Mouse (Mus musculus) naive thymus-derived CD4-positive, alpha-beta T cell, adult 2 months (primary cell): Measurements from ENCODE around the gene Eno1.

ENCODE experiments used
- DNase-seq: peaks from one replicate; pipeline ENCODE4 v3.0.0-alpha.2; 2011; ENCODE audit warnings: low read depth

Gene Eno1

DNA sequence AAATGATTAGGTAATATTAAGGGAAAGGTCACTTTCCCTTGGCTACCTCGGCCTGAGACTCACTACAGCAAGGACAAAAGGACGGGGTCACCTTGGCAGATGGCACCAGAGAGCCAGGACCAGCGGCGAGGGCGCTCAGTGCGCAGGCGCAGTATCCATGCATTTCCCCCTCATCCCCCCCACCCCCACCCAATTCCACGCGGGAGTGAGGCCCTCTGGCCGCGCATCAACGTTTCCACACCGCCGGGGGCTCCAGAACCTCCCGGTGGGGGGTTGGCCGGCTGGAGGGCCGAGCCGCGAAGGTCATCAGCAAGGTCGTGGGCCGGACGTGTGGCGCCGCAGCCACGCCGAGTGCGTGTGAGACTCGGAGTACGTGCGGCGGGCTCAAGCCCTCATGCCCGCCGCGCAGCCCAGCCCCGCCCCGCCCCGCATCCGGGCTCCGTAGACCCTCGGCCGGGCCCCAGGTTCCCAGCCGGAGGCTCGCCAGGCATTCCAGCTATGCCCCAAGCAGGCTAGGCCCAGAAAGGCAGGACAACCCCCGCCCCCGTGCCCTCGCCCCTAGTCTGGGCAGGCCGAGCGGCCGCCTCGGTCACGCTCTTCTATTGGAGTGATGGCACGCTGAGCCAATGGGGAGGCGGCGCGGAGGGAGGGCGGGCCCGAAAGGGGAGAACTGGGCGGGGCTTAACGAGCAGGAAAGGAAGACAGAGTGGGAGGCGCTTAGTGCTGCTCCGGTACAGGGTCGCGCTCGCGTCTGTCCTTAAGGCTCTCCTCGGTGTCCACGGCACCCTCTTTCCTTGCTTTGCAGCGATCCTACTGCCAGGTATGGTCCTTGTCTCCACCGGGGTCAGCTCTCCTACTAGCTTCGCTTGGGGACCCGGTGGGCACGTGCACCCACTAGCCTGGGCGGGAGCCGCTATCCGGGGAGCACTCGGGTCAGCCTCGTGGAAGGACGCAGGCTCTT lies at the start of gene Eno1:
Gene Eno1 (plus strand): TSS at position 201 of the 961 bp plus-strand sequence.
- DNase-seq: peak; percentile 98

DNA sequence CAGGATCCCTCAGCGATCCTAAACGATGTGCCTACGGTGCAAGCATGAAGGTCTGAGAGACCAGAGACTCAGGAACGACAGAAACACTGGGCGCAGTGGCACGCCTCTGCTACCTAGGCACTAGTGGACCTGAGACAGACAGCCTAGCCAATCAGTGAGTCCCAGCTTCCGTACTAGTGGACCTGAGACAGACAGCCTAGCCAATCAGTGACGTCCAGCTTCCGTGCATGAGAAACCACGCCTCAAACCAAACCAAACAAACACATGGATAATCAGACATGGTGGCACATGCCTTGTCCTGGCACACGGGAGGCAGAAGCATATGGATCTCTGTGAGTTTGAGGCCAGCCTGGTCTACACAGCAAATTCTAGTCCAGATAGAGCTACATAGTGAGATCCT lies 48.3 kb upstream of the Eno1 start:
- no peak for DNase-seq

DNA sequence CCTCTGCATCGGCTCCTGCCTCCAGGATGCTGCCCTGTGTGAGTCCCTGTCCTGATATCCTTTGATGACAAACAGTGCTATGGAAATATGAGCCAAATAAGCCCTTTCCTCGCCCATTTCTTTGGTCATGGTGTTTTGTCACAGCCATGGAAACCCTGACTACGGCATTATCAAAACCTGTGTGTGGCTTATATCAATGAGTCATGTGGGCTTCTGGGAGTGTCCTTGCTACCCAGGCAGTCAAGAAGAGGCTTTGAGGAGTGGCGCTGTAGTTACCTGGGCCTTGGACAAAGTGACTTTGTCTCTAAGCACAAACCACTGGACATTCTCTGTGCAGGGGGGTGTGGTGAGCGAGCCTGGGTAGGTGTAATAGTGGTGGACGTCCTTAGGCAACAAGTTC lies 44.3 kb upstream of the Eno1 start:
- no peak for DNase-seq

DNA sequence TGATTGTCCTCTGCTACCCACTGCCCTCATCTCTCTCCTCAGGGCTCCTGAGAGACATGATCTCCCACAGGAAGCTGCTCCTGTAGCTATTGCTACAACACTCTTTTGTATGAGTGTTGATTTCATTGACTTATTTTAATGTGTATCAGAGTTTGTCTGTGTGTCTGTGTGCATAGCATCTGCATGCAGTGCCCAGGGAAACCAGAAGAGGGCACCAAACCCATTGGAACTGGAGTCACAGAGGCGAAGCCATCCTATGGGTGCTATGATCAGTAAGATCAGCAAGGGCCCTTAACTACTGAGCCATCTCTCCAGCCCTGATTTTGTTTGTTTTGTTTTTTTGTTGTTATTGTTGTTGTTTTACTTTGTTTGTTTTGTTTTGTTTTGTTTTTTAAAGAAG lies 42.6 kb upstream of the Eno1 start:
- DNase-seq: peak; percentile 71

DNA sequence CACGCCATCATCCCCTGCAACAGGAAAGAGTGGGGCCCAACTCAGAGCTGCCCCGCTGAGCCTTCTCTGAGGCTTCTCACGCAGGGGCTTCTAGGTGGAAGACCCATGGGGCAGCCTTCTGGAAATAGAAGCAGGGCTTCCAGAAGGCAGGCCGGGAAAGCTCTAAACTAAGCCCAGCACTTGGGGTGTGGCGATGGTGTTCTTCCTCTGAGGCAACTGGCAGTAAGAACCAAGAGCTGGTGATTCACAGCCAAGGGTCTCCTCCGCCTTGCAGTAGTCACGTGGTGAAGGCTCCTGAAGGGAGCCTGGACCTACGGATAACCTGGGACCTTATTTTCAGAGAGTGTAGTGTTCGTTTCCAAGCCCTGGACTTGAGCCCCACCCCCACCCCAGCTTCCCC lies 38.3 kb upstream of the Eno1 start:
- DNase-seq: no peak

DNA sequence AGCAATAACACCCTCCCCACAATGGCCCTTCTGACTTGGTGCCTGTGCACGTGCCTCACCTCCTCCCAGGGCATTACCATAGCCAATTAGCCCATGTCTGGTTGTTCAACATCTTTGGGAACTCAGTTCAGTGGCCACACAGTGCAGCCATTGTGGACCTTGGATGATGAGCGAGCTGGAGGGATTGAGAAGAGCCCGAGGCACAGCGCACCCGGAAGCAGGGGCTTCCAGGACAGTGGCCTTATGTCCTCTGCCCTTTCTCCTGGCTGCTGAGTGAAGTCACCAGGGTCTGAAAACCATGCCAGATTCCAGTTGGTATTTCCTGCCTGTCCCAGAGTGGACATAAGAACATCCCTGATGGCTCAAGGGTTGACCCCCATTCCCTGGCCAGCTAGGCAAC lies 35.3 kb upstream of the Eno1 start, which contains the start of gene Car6:
Gene Car6 (minus strand): TSS at position 101 of the 400 bp plus-strand sequence.
- DNase-seq: no peak

DNA sequence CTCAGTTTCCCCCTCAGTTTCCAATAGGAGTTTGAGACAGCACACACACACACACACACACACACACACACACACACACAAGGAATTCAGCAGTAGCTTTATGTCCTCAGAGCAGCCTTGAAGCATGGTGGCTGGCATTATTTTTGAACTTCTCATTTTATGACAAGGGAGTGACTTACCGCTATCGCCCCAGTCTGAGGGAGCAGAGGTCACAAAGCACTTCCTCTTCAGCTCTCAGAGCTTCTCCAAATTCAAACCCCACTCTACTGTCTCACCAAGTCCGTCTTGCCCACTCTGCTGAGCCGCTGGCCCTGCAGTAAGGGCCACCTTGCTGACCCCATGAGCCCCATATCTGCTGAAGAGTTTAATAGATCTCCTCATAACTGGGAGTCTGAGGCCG lies 33.8 kb upstream of the Eno1 start:
- DNase-seq: no peak

DNA sequence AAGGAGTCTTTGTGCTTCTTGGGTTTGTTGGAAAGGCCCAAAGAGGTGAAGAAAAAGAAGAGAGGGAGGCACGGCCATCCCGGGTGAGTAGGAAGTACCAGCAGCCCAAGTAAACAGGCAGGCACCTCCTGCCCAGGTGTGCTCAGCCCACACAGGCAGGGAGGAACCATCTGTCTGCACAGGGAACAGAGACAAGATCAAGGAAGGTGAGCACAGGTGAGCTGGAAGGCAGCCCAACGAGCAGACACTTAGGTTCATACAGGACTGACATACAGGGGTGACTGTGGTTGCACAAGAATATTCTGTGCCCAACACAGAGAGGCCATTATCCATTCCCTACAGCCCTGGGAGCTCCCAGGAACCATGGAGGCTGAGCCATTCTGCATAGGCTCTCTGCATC lies 31.6 kb upstream of the Eno1 start:
- no peak for DNase-seq

DNA sequence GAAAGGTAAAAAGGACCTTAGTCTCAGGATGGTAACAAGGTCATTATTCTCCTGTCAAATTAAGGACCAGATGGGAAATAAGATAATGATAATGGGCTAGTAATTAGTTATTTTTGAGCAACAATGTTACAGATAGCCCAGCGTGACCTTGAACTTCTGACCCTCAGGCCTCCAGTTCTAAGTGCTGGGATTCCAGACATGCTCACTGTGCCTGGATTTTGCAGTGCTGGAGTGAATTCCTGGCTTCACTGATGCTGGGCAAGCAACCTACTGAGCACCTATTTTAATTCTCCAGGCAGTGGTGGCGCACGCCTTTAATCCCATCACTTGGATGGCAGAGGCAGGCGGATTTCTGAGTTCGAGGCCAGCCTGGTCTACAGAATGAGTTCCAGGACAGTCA lies 26.8 kb upstream of the Eno1 start:
- no peak for DNase-seq

DNA sequence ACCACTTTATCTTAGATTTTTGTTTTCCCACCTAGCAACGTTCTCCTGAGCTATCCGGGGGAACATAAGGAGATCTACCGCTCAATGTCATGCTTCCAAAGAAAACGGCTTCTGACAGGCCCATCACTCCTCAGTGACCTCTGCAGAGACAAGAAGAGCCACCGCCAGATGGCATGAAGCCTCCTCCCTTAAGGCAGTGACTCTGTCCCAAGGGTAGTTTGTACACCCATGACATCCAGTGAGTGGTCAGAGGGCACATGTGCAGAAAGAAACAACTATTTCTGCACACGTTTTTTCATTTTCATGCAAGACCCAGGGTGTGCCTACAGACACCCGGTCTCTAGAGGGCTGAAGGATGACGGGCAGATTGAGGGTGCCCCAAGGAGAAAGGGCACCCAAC lies 26.2 kb upstream of the Eno1 start:
- no peak for DNase-seq

DNA sequence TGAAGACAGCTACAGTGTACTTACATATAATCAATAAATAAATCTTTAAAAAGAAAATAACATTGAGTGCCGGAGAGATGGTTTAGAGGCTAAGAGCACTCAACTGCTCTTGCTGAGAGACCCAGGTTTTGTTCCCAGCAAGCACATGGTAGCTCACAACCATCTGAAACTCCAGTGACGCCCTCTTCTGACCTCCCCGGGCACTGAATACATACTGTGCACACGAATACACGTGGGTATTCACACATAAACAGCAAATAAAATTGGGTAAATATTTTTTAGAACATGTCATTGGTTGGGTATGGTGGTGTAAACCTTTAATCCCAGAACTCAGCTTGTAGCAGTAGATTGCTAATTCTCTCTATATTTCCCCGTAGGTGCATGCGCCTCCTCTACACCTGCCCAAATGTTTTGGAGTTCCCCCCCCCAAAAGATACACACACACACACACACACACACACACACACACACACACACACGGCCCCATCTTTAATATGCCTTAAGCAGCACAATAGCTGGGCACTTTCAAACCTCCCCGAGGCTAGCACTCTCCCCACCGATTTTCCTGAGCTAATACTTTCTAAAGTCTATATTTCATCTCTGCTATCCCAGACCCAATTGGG lies 24.5 kb upstream of the Eno1 start:
- DNase-seq: no peak

DNA sequence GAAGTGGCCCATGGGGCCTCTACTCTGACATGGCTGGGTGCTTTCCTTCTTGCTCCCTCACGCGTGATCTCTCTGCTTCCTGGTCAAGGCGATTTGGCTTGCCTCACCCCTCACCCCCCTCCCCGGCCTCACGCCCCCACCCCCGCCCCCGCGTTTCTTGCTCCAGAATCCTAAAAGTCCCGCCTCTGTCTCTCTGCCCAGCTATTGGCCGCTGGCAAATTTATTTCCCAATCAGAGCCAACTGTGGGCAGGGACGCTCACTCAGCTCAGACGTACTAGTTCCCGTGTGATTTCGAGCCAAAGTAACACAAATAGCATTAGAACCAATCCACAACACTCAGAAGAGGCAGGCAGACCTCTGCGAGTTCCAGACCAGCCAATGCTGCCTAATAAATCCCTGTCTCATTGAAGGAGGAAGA lies 24.0 kb upstream of the Eno1 start:
- no peak for DNase-seq

DNA sequence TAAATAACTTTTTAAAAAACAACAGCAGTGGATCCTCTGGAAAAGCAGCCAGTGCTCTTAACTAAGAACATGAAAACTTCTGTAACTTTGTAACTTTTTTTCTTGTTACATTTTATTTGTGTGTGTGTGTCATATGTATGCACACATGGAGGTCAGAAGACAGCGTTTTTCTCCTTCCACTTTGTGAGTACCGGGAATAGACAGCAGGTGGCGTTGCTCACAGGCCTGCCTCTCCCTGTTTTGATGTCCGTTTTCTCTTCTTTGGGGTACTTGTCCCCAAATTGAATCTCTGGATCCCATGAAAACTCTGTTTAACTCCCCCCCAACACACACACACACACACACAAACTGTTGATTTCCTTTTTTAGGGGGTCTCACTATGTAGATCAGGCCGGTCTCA lies 22.6 kb upstream of the Eno1 start:
- DNase-seq: peak; percentile 51

DNA sequence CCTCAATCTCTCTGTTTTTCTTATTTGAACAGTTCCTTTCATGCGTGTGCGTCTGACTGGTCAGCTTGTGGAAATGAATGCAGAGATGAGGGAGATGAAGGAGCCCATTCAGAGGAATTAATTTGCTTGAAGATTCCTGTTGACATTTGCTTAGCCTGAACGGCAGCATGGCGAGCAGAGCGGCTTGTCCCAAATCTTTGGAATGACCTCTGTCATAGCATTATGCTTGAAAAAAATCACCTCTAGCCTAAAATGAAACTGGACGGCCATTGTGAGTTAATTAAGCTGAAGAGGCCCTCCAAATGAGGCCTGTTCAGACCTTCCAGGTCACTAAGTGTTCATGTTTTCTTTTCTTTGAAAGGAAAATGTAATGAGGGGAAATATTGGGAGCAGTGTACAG lies 20.1 kb upstream of the Eno1 start:
- DNase-seq: no peak

DNA sequence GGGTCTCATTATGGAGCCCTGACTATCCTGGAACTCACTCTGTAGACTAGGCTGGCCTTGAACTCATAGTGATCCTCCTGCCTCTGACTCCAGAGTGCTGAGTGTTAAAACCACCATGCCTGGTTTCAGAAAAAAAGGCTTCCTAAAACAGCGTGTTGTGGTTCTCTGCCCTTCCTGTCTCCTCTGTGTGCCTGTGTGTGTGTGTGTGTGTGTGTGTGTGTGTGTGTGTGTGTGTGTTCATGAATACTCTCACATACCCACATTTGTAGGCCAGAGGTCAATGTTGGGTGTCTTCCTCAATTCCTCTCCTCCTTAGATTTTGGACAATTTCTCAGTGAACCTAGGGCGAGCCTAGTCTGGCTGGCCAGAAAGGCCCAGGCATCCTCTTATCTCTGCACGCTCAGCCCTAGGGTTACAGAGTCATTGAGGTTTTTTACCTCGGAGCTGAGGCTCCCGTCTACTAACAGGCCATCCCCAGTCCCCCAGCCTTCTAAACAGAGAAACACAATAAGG lies 19.4 kb upstream of the Eno1 start:
- peak; percentile 53 for DNase-seq

DNA sequence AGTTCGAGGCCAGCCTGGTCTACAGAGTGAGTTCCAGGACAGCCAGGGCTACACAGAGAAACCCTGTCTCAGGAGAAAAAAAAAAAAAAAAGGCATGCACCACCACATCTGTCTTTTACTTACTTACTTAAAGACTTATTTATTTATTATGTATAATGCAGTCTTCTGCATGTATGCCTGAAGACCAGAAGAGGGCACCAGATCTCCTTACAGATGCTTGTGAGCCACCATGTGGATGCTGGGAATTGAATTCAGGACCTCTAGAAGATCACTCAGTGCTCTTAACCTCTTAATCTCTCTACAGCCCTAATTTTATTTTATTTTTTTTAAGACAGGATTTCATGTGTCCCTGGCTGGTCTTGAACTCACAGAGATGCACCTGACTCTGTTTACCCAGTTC lies 18.6 kb upstream of the Eno1 start:
- DNase-seq: no peak

DNA sequence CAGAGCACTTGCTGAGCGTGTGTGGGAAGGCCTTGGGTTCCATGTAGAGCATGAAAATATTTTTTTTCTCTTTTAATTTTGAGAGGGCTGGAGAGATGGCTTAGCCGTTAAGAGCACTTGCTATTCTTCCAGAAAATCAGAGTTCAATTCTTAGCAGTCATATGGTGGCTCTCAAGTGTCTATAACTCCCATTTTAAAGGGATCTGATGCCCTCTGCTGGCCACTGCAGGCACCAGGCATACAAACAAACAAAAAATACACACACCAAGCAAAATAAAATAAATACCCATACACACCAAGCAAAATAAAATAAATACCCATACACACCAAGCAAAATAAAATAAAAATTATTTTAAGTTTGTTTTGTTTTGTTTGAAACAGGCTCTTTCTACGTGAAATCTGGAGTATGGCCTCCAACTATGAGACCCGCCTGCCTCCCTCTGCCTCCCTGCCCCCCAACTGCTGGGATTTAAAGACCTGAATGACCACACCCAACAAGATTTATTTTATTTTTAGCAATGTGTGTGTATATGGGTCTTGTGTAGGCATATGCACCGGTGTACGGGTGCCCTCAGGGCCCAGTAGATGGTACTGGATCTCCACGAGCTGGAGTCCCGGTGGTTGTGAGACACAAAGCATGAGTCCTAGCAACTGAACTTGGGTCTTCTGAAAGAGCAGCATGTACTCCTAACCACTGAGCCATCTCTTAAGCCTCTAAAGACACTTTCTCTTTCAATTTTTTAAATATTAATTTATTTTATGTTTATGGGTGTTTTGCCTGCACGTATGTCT lies 16.8 kb upstream of the Eno1 start:
- peak; percentile 77 for DNase-seq

DNA sequence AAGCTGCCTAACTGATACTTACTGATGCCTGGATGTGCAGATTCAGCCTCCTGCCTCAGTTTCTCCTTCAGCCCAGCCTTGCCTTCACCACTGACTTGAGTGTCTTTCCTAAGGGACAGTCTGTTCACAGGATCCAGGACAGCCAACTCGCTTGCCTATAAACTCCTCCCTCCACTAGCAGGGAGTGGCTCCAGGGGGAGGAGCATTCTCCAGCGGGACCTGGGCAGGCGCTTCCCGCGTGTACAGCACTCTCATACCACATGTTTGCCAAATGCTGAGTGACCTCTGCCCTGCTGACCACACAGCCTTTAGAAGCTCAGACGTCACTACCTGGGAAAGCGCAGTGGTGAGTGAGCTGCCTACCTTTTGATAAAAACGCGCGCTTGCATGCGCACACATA lies 15.9 kb upstream of the Eno1 start:
- no peak for DNase-seq

DNA sequence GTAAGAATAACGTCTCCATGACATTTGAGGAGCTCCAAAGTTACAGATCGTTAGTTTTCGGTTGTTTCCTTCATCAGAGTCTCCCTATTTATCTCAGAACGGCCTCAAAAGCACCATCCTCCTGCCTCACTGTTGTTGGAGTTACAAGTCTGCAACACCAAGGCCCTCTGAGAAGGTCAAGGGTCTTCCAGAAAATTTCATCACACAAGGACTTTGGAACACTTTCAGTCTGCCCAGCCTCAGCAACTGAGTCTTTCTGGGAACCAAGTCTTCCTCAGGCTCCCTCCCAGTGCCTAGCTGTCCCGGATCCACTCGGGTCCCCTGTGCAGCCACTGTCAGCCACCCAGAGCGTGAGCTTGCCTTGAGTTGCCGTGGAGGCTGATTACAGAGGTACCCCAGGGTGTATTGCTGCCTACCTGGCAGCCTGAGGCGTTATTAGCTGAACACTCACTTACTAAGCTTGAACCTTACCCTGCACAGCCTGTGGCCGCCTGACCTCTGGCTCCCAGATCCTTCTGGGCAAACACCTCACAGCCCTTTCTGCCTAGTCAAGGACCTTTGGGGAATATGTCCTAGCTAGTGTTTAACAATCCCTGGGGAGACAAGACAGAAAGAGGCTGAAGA lies 15.4 kb upstream of the Eno1 start:
- DNase-seq: no peak

DNA sequence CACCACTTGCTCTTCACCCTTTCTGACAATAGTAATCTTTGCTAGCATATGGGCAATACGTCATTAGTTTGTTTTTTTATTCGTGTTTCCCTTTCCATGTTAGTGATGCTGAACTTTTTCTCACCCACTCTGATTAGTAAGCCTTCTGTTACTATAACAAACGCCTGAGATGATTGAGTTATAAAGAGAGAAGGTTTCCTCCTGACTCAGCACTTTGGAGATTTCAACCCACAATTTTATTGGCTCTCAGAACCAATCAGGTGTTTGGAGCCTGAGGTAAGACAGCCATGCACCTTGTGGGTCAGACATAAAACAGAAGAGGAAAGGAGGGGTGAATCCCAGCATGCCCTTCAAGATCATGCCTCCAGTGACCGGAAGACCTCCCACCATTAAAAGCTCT lies 12.7 kb upstream of the Eno1 start:
- no peak for DNase-seq

DNA sequence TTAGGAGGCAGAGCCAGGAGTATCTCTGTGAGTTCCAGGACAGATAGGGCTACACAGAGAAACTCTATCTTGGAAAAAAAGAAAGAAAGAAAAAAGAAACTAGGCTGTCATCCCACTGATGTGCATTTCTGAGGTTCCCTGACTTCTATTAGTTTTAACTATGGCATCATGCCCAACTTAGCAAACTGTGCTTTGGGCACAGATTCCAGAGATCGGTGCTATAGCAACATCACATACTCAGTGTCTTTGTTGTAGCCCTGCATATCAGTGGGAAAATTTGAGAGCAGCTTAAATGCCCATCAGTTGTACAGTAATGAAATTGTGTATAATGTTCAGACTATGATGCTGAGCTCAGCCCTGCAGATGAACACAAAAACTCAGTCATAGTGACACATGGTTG lies 10.8 kb upstream of the Eno1 start:
- no peak for DNase-seq
